Mouse (Mus musculus) CD8-positive naive resting alpha-beta T cell, adult 2 months (primary cell): ENCODE results near the gene Veph1.

Source experiments
- DNase-seq, 2 experiments: peaks; one replicate each; pipeline ENCODE4 v3.0.0; 2022; ENCODE audit warnings: low read depth in 2 of 2, low spot score in 2 of 2

Veph1 gene

GRCm38 (mm10) chr3:66033346-66033745 is 263.3 kb downstream of the Veph1 start:
- DNase-seq, result no peak

- DNase-seq, result no peak
These were observed 271.2 kb downstream of the Veph1 start for GRCm38 (mm10) chr3:66025454-66025853.

- DNase-seq, result no peak
These were observed 272.3 kb downstream of the Veph1 start for GRCm38 (mm10) chr3:66024220-66024792.

GRCm38 (mm10) chr3:66019171-66019570 is 277.5 kb downstream of the Veph1 start:
- DNase-seq, result no peak

- DNase-seq, result no peak
These were observed 288.8 kb downstream of the Veph1 start for GRCm38 (mm10) chr3:66007632-66008401.

GRCm38 (mm10) chr3:66004989-66005388 is 291.6 kb downstream of the Veph1 start:
- DNase-seq, result no peak

- no peak for DNase-seq
These were observed 292.3 kb downstream of the Veph1 start for GRCm38 (mm10) chr3:66004220-66004951.
